Comparison of ENCODE assay signal across 7 mouse cellular contexts in the genomic region with DNA sequence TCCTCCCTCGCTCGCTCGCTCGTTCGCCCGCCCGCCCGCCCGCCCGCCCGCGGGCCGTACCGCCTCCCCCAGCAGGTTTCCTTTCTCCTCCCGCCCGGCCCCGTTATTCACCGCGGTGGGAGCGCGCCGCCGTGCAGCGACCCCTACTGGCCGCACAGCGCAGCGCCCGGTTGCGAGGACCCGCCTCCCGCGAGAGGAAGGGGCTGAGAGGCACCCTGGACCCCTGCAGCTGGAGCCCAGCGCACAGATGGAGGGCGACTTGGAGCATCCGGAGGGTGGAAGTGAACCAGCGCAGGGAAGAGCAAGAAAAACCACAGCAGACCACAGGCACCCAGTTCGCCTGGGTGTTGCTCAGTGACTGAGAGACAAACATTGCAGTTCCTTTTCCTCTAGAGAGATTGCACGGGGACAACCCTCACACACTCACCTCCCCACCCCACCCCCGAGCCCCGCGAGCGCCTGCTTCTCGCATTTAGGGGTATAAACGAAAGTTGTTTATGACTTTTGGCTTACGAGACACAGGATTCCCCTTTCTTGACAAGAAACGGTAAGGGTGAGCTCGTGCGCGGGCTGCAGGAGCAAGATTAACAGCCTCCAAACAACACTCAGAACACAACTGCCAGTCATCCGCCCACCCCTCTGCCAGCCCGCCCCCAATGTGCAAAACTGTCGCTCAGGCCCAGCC. TPM values are rescaled to one million over a fixed set of nuclear protein-coding genes. Genes with fewer than 3 reads are reported as not detected.
DNase-seq lines count a peak whose midpoint lies in the region; ATAC-seq and TF ChIP-seq lines count a peak whose summit lies in the region.

No protein-coding gene starts in this region.

- under 1% methylated on average over 42 of the region's 52 CpGs for WGBS in limb, embryonic 11.5 days
- WGBS in midbrain, embryonic 12.5 days = under 1% methylated on average over 38 of the region's 52 CpGs
- under 1% methylated on average over 35 of the region's 52 CpGs for WGBS in small intestine, adult 2 months

- peak; percentile 69 for TF ChIP-seq CTCF in small intestine, adult 2 months (IDR thresholded peaks at IDR 0.05; ENCODE audit: extremely low read depth, insufficient read length, insufficient replicate concordance, low read depth, low read length)

- H3K4me2 ChIP-seq in limb, embryonic 11.5 days (ENCODE audit: low read depth, severe bottlenecking) = peak overlapping the region; percentile 96
- peak overlapping the region; percentile 89 for H3K4me2 ChIP-seq in midbrain, embryonic 12.5 days (replicated peaks)

- H3K36me3 ChIP-seq in limb, embryonic 11.5 days (ENCODE audit: control insufficient read depth, insufficient read depth, low read length) = no peaks in the 10 kb centered on the region
- no peaks in the 10 kb centered on the region for H3K36me3 ChIP-seq in midbrain, embryonic 12.5 days
- H3K36me3 ChIP-seq in small intestine, adult 2 months (ENCODE audit: control insufficient read depth, insufficient read depth, low read length) = peaks cover 5% of the 10 kb centered on the region

- TF ChIP-seq POLR2A in small intestine, adult 2 months (IDR thresholded peaks at IDR 0.05; ENCODE audit: low read depth, low read length) = no peak

- H3K9me3 ChIP-seq in limb, embryonic 11.5 days (ENCODE audit: control insufficient read depth, low read length) = no peaks in the 10 kb centered on the region
- no peaks in the 10 kb centered on the region for H3K9me3 ChIP-seq in midbrain, embryonic 12.5 days

- H3K4me1 ChIP-seq in limb, embryonic 11.5 days (ENCODE audit: control insufficient read depth, insufficient read depth, low read length) = peaks cover 13% of the 10 kb centered on the region
- H3K4me1 ChIP-seq in midbrain, embryonic 12.5 days = peaks cover 29% of the 10 kb centered on the region
- H3K4me1 ChIP-seq in small intestine, adult 2 months (ENCODE audit: control insufficient read depth, insufficient read depth, insufficient read length, low read length) = peaks cover 3% of the 10 kb centered on the region; the same call in 1 of the 2 replicates

- peak overlapping the region; percentile 59; the same call in 1 of the 2 replicates for H3K27ac ChIP-seq in limb, embryonic 11.5 days (replicated peaks; ENCODE audit: low read depth, low read length)
- peak overlapping the region; percentile 27; the same call in 1 of the 2 replicates for H3K27ac ChIP-seq in midbrain, embryonic 12.5 days (replicated peaks)
- H3K27ac ChIP-seq in small intestine, adult 2 months (ENCODE audit: insufficient read depth, low read depth, low read length) = peak overlapping the region; percentile 58; the same call in 1 of the 2 replicates

- DNase-seq in adrenal gland, postnatal 10 days = peak; percentile 93
- DNase-seq in embryo, embryonic 10.5 days (ENCODE audit: low spot score) = peak; percentile 89
- peak; percentile 73 for DNase-seq in gastrocnemius, postnatal 25 days
- DNase-seq in limb, embryonic 11.5 days (ENCODE audit: low spot score) = peak; percentile 94

- H3K4me3 ChIP-seq in limb, embryonic 11.5 days (ENCODE audit: low read depth, low read length) = peak overlapping the region; percentile 77
- peak overlapping the region; percentile 68 for H3K4me3 ChIP-seq in midbrain, embryonic 12.5 days
- H3K4me3 ChIP-seq in small intestine, adult 2 months (ENCODE audit: low read depth, low read length) = peak overlapping the region; percentile 94

- H3K9ac ChIP-seq in limb, embryonic 11.5 days (ENCODE audit: low read length) = peak overlapping the region; percentile 90
- H3K9ac ChIP-seq in midbrain, embryonic 12.5 days (replicated peaks) = peak overlapping the region; percentile 83

- no peaks in the 10 kb centered on the region for H3K27me3 ChIP-seq in limb, embryonic 11.5 days (ENCODE audit: control insufficient read depth, insufficient read depth, low read length)
- 0 out of 2 replicates have a peak, but pooled peaks cover under 1% of the 10 kb centered on the region for H3K27me3 ChIP-seq in midbrain, embryonic 12.5 days
- no peaks in the 10 kb centered on the region for H3K27me3 ChIP-seq in small intestine, adult 2 months (ENCODE audit: control insufficient read depth, insufficient read depth, low read length)

- ATAC-seq in inflammation-experienced regulatory T-cells, adult 6 months = peak; percentile 76
- peak; percentile 75 for ATAC-seq in limb, embryonic 11.5 days (ENCODE audit: insufficient number of reproducible peaks, low FRiP score, low TSS enrichment, low read depth)
- ATAC-seq in midbrain, embryonic 12.5 days (ENCODE audit: low FRiP score, low read depth) = peak; percentile 88

RNA-seq across cellular contexts. Expression of gene Iqgap2, which starts 0.3 kb away (rescaled TPM):
- total RNA-seq in adrenal gland, postnatal 10 days (2021) = 10 to 100 TPM; 63.8 to 81.7 TPM
- 1 to 10 TPM; 1.5 to 2.0 TPM for total RNA-seq in gastrocnemius, postnatal 25 days (2021)
- 10 to 100 TPM; 12.7 to 20.0 (median 13.9) TPM for polyA plus RNA-seq in inflammation-experienced regulatory T-cells, adult 6 months (2017; shearing (Covaris generic))
- polyA plus RNA-seq in limb, embryonic 11.5 days (2014; fragmentation: Nextera tagmentation; extraction: Ambion mirVana) = 15.0 and 15.3 TPM in 2 replicates
- polyA plus RNA-seq in midbrain, embryonic 12.5 days (2016; fragmentation: Nextera tagmentation; extraction: Ambion mirVana) = 13.0 and 14.1 TPM in 2 replicates
- polyA plus RNA-seq in small intestine, adult 2 months (2012; rRNA removed) = 16.3 and 44.1 TPM in 2 replicates

Comparison
In these comparisons a context has a peak if more than half of its experiments do, and no peak if none do; other contexts are left out.
1. Peak in every context shown above with its lines: DNase-seq, ATAC-seq, H3K4me3 ChIP-seq and H3K27ac ChIP-seq.